Mouse (Mus musculus) 3T3-L1 (cell line): ENCODE results near the gene Tmpo.

Experiments used
- DNase-seq: peaks from one replicate; pipeline ENCODE4 v3.0.0-alpha.2; 2015; ENCODE audit warnings: low read depth, low spot score

The Tmpo gene

GRCm38 (mm10) chr10:91180761-91181460 is at the start of gene Tmpo:
Gene Tmpo, minus strand, starts transcription at chr10:91181315.
- peak; percentile 55 for DNase-seq

- DNase-seq: peak; percentile 91
Observed at GRCm38 (mm10) chr10:91230400-91230799, 49.3 kb upstream of the Tmpo start.

- no peak for DNase-seq
Observed at GRCm38 (mm10) chr10:91229518-91229961, 48.4 kb upstream of the Tmpo start.

GRCm38 (mm10) chr10:91228924-91229517 is 47.9 kb upstream of the Tmpo start:
- no peak for DNase-seq

GRCm38 (mm10) chr10:91227034-91227433 is 45.9 kb upstream of the Tmpo start:
- DNase-seq: peak; percentile 56

GRCm38 (mm10) chr10:91222398-91223236 is 41.5 kb upstream of the Tmpo start:
- DNase-seq: no peak

- no peak for DNase-seq
Observed at GRCm38 (mm10) chr10:91208899-91209667, 28.0 kb upstream of the Tmpo start.

GRCm38 (mm10) chr10:91208461-91208860 is 27.3 kb upstream of the Tmpo start:
- DNase-seq: no peak

- DNase-seq: peak; percentile 42
Observed at GRCm38 (mm10) chr10:91207275-91207674, 26.2 kb upstream of the Tmpo start.

- DNase-seq: no peak
Observed at GRCm38 (mm10) chr10:91205632-91206031, 24.5 kb upstream of the Tmpo start.

GRCm38 (mm10) chr10:91200581-91200980 is 19.5 kb upstream of the Tmpo start:
- DNase-seq: no peak

- DNase-seq: peak; percentile 62
Observed at GRCm38 (mm10) chr10:91199238-91199780, 18.2 kb upstream of the Tmpo start.

- DNase-seq: no peak
Observed at GRCm38 (mm10) chr10:91197704-91198103, 16.6 kb upstream of the Tmpo start.

- DNase-seq: no peak
Observed at GRCm38 (mm10) chr10:91196778-91197177, 15.7 kb upstream of the Tmpo start.

- DNase-seq: no peak
Observed at GRCm38 (mm10) chr10:91195680-91196079, 14.6 kb upstream of the Tmpo start.

GRCm38 (mm10) chr10:91195091-91195490 is 14.0 kb upstream of the Tmpo start:
- no peak for DNase-seq

- no peak for DNase-seq
Observed at GRCm38 (mm10) chr10:91191851-91192250, 10.7 kb upstream of the Tmpo start.

GRCm38 (mm10) chr10:91189476-91189875 is 8.4 kb upstream of the Tmpo start:
- no peak for DNase-seq

GRCm38 (mm10) chr10:91188684-91189287 is 7.7 kb upstream of the Tmpo start:
- DNase-seq: no peak

GRCm38 (mm10) chr10:91187872-91188271 is 6.8 kb upstream of the Tmpo start:
- DNase-seq: peak; percentile 96

- no peak for DNase-seq
Observed at GRCm38 (mm10) chr10:91187349-91187748, 6.2 kb upstream of the Tmpo start.
